Mouse (Mus musculus) heart, postnatal 14 days (tissue): ENCODE measurements around the gene Gm10719. TPM values are rescaled to one million over a fixed set of nuclear protein-coding genes. Genes with fewer than 3 reads are reported as not detected.
"Not testable (repeated sequence)": the region's sequence is repeated elsewhere in the genome, so short reads cannot be mapped to it uniquely, and the experiment has no call there.

Experiments used
- DNase-seq, 2 experiments: peaks; one replicate each; pipeline ENCODE4 v3.0.0; 2021 to 2022
- intact Hi-C: fragments of 180-260 bp; cut with DNase I; formaldehyde crosslinking; loops from one replicate; pipeline ENCODE4 v1.15.1; 2025
- long read RNA-seq, 2 experiments: library from polyadenylated mRNA; stranded (forward); transcript quantifications; one replicate each; pipeline ENCODE4 v2.0.0; 2021
- total RNA-seq, 2 experiments: library from RNA; stranded (reverse); gene quantifications; 2 replicates each; pipeline ENCODE4 v1.2.3; 2021

The Gm10719 gene
- total RNA-seq: not detected
- long read RNA-seq, experiment 1: 0 reads
- long read RNA-seq, experiment 2: 0 reads

- DNase-seq, intact Hi-C loops: not testable (repeated sequence)
These were observed at the start of gene Gm10719 for GRCm38 (mm10) chr9:3017108-3017507. TSS of gene Gm10719 (plus strand) at chr9:3017408.

DNA sequence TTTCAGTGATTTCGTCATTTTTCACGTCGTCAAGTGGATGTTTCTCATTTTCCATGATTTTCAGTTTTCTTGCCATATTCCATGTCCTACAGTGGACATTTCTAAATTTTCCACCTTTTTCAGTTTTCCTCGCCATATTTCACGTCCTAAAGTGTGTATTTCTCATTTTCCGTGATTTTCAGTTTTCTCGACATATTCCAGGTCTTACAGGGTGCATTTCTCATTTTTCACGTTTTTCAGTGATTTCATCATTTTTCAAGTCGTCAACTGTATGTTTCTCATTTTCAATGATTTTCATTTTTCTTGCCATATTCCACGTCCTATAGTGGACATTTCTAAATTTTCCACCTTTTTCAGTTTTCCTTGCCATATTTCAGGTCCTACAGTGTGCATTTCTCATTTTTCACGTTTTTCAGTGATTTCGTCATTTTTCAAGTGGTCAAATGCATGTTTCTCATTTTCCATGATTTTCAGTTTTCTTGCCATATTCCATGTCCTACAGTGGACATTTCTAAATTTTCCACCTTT lies 16.7 kb upstream of the Gm10719 start, which contains the start of gene Gm10722:
Gene Gm10722, plus strand, starts transcription at position 478 of the 528 bp plus-strand sequence.
- peak in 1 of 2 experiments; percentile 2 for DNase-seq
- intact Hi-C loops: not testable (repeated sequence)

DNA sequence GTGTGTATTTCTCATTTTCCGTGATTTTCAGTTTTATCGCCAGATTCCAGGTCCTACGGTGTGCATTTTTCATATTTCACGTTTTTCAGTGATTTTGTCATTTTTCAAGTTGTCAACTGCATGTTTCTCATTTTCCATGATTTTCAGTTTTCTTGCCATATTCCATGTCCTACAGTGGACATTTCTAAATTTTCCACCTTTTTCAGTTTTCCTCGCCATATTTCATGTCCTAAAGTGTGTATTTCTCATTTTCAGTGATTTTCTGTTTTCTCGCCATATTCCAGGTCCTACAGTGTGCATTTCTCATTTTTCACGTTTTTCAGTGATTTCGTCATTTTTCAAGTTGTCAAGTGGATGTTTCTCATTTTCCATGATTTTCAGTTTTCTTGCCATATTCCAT lies 16.2 kb upstream of the Gm10719 start:
- intact Hi-C loops: not testable (repeated sequence)
- DNase-seq: peak; percentile 1 to 6

GRCm38 (mm10) chr9:3001948-3002659 lies 15.1 kb upstream of the Gm10719 start:
- DNase-seq: peak; percentile 89 to 98
- intact Hi-C loops: not testable (repeated sequence)

GRCm38 (mm10) chr9:3002794-3003396 lies 14.3 kb upstream of the Gm10719 start, which contains the start of gene Gm11168:
TSS of gene Gm11168 (plus strand) at chr9:3003346.
- DNase-seq, intact Hi-C loops: not testable (repeated sequence)

GRCm38 (mm10) chr9:3006179-3006578 lies 11.0 kb upstream of the Gm10719 start:
- DNase-seq, intact Hi-C loops: not testable (repeated sequence)

DNA sequence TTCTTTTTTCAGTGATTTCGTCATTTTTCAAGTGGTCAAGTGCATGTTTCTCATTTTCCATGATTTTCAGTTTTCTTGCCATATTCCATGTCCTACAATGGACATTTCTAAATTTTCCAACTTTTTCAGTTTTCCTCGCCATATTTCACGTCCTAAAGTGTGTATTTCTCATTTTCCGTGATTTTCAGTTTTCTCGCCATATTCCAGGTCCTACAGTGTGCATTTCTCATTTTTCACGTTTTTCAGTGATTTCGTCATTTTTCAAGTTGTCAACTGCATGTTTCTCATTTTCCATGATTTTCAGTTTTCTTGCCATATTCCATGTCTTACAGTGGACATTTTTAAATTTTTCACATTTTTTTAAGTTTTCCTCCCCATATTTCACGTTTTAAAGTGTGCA lies 10.6 kb upstream of the Gm10719 start:
- intact Hi-C loops: not testable (repeated sequence)
- peak; percentile 79 to 83 for DNase-seq

DNA sequence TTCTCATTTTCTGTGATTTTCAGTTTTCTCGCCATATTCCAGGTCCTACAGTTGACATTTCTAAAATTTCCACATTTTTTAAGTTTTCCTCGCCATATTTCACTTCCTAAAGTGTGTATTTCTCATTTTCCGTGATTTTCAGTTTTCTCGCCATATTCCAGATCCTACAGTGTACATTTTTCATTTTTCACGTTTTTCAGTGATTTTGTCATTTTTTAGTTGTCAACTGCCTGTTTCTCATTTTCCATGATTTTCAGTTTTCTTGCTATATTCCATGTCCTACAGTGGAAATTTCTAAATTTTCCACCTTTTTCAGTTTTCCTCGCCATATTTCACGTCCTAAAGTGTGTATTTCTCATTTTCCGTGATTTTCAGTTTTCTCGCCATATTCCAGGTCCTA lies 9.9 kb upstream of the Gm10719 start:
- intact Hi-C loops, DNase-seq: not testable (repeated sequence)

DNA sequence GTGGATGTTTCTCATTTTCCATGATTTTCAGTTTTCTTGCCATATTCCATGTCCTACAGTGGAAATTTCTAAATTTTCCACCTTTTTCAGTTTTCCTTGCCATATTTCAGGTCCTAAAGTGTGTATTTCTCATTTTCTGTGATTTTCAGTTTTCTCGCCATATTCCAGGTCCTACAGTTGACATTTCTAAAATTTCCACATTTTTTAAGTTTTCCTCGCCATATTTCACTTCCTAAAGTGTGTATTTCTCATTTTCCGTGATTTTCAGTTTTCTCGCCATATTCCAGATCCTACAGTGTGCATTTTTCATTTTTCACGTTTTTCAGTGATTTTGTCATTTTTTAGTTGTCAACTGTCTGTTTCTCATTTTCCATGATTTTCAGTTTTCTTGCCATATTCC lies 7.9 kb upstream of the Gm10719 start:
- DNase-seq, intact Hi-C loops: not testable (repeated sequence)

- intact Hi-C loops, DNase-seq: not testable (repeated sequence)
These were observed 5.1 kb upstream of the Gm10719 start for GRCm38 (mm10) chr9:3012054-3012621.

- DNase-seq, intact Hi-C loops: not testable (repeated sequence)
These were observed 4.4 kb upstream of the Gm10719 start, which contains the start of gene Gm10721 for GRCm38 (mm10) chr9:3012733-3013279. TSS of gene Gm10721 (plus strand) at chr9:3013140.

GRCm38 (mm10) chr9:3015354-3015753 lies 1.9 kb upstream of the Gm10719 start, which contains the start of gene Gm10720:
TSS of gene Gm10720 (plus strand) at chr9:3015654.
- intact Hi-C loops, DNase-seq: not testable (repeated sequence)

DNA sequence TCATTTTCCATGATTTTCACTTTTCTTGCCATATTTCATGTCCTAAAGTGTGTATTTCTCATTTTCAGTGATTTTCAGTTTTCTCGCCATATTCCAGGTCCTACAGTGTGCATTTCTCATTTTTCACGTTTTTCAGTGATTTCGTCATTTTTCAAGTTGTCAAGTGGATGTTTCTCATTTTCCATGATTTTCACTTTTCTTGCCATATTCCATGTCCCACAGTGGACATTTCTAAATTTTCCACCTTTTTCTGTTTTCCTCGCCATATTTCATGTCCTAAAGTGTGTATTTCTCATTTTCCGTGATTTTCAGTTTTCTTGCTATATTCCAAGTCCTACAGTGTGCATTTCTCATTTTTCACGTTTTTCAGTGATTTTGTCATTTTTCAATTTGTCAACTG lies 1.3 kb upstream of the Gm10719 start:
- DNase-seq, intact Hi-C loops: not testable (repeated sequence)

GRCm38 (mm10) chr9:3018944-3019343 lies 1.7 kb downstream of the Gm10719 start:
- intact Hi-C loops, DNase-seq: not testable (repeated sequence)

DNA sequence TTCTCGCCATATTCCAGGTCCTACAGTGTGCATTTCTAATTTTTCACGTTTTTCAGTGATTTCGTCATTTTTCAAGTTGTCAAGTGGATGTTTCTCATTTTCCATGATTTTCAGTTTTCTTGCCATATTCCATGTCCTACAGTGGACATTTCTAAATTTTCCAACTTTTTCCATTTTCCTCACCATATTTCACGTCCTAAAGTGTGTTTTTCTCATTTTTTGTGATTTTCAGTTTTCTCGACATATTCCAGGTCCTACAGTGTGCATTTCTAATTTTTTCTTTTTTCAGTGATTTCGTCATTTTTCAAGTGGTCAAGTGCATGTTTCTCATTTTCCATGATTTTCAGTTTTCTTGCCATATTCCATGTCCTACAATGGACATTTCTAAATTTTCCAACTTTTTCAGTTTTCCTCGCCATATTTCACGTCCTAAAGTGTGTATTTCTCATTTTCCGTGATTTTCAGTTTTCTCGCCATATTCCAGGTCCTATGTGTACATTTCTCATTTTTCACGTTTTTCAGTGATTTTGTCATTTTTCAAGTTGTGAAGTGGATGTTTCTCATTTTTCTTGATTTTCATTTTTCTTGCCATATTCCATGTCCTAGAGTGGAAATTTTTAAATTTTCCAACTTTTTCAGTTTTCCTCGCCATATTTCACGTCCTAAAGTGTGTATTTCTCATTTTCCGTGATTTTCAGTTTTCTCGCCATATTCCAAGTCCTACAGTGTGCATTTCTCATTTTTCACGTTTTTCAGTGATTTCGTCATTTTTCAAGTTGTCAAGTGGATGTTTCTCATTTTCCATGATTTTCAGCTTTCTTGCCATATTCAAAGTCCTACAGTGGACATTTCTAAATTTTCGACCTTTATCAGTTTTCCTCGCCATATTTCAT lies 2.9 kb downstream of the Gm10719 start:
- peak; percentile 22 to 59 for DNase-seq
- intact Hi-C loops: not testable (repeated sequence)

- intact Hi-C loops: not testable (repeated sequence)
These were observed 5.3 kb downstream of the Gm10719 start for GRCm38 (mm10) chr9:3022316-3023008.

DNA sequence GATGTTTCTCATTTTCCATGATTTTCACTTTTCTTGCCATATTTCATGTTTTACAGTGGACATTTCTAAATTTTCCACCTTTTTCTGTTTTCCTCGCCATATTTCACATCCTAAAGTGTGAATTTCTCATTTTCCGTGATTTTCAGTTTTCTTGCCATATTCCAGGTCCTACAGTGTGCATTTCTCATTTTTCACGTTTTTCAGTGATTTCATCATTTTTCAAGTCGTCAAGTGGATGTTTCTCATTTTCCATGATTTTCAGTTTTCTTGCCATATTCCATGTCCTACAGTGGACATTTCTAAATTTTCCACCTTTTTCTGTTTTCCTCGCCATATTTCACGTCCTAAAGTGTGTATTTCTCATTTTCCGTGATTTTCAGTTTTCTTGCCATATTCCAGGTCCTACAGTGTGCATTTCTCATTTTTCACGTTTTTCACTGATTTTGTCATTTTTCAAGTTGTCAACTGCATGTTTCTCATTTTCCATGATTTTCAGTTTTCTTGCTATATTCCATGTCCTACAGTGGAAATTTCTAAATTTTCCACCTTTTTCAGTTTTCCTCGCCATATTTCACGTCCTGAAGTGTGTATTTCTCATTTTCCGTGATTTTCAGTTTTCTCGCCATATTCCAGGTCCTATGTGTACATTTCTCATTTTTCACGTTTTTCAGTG lies 6.2 kb downstream of the Gm10719 start, which contains the start of gene Gm10718:
Gene Gm10718, plus strand, starts transcription at position 236 of the 673 bp plus-strand sequence.
- intact Hi-C loops: not testable (repeated sequence)
- peak in 1 of 2 experiments; percentile 5 for DNase-seq

More at GRCm38 (mm10) chr9:3022316-3023008, 5.3 kb downstream of the Gm10719 start:
- DNase-seq: peak; percentile 50 to 67
